Mouse (Mus musculus): ENCODE results near the gene Erich2. TPM values are rescaled to one million over a fixed set of nuclear protein-coding genes. Genes with fewer than 3 reads are reported as not detected.
A peak's percentile ranks its signal among the peaks of the same experiment; 100 is the strongest.

Erich2 gene
- total RNA-seq, 2 experiments from 2014 or later = not detected

DNA sequence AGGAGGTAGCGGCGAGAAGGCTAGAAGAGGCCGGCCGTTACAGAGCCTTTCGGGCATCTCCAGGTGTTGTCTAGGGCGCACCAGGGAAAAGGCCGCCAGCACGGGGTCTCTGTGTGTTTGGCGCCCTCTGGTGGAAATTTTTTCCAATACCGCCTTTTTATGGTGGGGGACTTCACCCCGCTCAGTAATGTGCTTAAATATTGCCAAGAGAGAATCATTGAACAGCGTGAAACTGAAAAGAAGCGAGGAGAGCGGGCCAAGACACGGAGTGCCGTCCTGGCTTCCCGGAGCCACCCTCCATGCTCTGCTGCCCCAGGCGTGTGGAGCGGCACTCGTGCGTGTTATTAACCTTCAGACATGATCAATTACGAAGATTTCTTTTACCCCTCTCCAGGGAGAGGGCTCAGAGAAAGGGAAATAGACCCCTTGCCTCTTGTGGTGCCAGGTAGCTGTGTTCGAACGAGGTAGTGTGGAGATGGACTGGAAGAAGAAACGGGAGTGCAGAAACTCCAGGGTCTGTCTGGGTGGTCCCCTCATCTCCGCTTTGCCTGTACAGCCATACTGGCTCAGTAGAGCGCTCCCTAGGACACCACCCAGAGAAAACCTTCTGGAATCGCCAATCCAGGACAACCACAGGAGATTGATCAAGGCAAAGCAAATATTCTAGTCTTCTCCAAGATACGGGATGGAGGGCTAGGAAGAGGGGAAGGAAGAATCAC is 52.6 kb downstream of the Erich2 start:
- no peak for DNase-seq
- intact Hi-C loops (cut with DNase I; ENCODE audit: low total_unique reads) = loop anchor here (5.0 kb wide), 1 partner anchor 434 kb away; no protein-coding TSS in a partner anchor

DNA sequence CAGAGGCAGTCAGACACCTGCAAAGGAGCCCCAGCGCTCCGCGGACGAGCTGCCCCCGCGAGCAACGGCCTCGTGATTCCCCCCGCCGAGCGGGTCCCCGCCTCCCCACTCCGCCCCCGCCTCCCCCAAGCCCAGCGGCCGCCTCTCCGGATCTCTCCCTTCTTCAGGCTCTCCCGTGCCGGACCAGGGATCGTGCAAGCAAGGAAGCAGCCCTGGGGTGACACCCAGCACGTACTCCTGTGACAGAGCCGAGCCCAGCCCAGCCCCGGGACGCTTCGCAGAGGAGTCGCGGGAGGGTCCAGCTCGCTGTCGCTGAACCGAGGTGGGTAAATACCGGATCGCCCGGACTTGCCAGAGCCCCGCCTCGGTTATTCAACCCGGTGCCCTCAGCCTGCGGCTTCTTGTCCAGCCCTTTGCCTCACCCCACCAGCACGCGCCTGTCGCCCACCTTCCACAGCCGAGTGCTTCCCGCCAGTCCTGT is 53.4 kb downstream of the Erich2 start:
- no peak for DNase-seq
- intact Hi-C loops (cut with DNase I; ENCODE audit: low total_unique reads) = loop anchor here (5.0 kb wide), 1 partner anchor 435 kb away; no protein-coding TSS in a partner anchor

DNA sequence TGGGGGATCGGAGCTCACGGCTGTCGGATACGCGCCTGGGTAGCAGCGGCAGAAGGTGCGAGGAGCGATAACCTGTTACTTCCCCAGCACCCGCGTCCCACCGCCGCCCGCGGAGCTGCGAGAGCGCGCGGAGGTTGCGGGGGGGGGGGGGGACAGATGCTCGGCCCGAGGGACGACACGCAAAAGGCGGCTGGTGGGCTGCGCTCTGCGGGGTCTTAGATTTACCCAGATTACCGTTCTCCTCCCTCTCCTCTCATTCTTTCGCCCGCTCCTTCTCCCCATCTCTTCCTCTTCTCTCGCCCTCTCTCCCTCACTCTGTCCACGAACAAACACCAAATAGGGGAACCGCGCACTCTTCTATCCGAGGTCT is 54.0 kb downstream of the Erich2 start:
- DNase-seq = no peak
- intact Hi-C loops (cut with DNase I; ENCODE audit: low total_unique reads) = loop anchor here (5.0 kb wide), 1 partner anchor 435 kb away; no protein-coding TSS in a partner anchor

DNA sequence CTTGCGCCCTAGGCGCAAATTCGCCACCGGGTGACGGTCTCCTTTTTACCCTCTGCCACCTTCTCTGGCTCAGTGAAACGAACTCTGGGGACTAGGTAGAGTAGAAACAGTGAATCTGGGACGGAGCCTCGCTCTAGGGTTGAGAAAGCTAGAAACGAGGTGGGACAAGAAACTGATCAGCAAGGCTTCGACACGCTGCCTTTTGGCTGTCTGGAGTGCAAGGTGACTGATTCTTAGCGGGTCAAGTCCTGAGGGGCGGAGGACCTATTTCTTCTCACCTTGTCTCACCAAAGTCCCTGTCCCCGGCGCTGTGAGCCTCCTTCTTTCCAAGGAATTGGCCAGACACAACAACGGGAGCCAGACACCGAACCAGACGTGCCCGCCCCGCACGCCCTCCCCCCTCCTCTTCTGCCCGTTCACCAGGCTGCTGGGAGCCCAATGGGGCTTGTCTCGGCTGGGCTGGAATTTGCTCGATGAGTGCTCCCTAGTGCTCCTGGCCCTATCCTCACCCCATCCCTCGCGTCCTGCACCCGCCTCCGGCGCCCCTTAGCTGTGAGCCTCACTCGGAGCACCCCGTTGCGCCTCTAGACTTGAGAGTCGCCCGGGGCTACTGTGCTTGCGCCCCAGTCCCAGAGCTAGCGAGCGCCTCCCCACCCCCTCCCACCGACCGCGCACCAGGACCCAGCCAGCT is 54.5 kb downstream of the Erich2 start:
- intact Hi-C loops (cut with DNase I; ENCODE audit: low total_unique reads) = loop anchor here (5.0 kb wide), 1 partner anchor 436 kb away; no protein-coding TSS in a partner anchor

GRCm38 (mm10) chr2:70563721-70564645 is 55.4 kb downstream of the Erich2 start:
- intact Hi-C loops (cut with DNase I; ENCODE audit: low total_unique reads) = loop anchor here (5.0 kb wide), 1 partner anchor 437 kb away; no protein-coding TSS in a partner anchor
- DNase-seq = no peak

More for the DNA sequence above, 54.5 kb downstream of the Erich2 start:
- no peak for DNase-seq

DNA sequence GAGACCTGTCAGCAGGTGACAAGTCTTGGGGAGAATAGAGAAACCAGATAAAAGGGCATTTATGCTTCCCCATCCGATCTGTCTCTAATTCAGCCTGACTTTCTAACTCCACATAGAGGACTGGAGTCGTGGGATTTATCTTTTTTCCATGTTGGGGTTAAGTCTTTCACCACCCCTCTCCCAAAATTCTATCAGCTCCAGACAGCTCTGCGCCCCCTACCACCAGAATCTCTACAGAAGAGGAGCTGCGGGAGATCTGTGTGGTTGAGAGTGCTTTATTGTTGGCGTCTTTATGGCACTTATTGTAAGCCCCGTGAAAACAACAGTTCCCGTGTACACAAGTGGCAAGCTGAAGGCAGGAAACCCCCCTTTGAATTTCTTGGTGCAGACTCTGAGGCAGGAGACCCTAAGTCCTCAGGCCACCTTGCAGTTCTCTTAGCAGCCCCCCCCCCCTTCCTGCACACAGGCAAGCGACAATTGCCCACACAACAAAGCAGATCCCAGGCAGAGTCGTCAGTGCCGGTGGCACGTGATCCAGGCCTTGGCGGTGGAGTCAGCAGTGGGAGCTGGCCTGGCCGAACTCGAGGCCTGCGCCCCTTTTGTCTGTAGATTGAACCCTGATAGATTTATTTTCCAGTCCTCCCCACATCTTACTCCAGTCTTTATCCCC is 56.2 kb downstream of the Erich2 start:
- intact Hi-C loops (cut with DNase I; ENCODE audit: low total_unique reads) = loop anchor here (5.0 kb wide), 1 partner anchor 437 kb away; no protein-coding TSS in a partner anchor
- no peak for DNase-seq

GRCm38 (mm10) chr2:70565651-70566602 is 57.3 kb downstream of the Erich2 start:
- intact Hi-C loops (cut with DNase I; ENCODE audit: low total_unique reads) = no loop called here
- DNase-seq = no peak

DNA sequence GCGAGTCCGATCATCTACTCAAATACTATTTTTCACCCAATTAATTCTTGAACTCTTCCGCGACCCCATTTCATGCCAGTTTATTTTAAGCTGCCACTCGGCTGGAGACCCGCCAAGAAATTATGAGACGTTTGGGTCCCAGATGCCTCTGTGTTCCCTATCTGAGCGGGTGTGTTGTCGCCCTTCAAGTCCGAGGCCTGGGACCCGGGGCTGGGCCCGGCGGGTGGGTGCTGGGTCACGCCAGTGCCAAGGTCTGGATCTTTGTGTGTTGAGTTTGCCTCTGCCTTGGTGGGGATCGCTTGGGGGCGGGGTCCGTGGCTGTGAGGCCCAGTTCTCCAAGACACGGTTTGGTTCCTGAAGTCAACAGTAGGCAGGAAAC is 58.0 kb downstream of the Erich2 start:
- intact Hi-C loops (cut with DNase I; ENCODE audit: low total_unique reads) = no loop called here
- DNase-seq = no peak

- intact Hi-C loops (cut with DNase I; ENCODE audit: low total_unique reads) = no loop called here
Observed at GRCm38 (mm10) chr2:70567071-70567681, 58.6 kb downstream of the Erich2 start.

GRCm38 (mm10) chr2:70567682-70568077 is 59.1 kb downstream of the Erich2 start:
- DNase-seq = no peak
- intact Hi-C loops (cut with DNase I; ENCODE audit: low total_unique reads) = no loop called here

More at GRCm38 (mm10) chr2:70567071-70567681, 58.6 kb downstream of the Erich2 start:
- DNase-seq = peak; percentile 24

DNA sequence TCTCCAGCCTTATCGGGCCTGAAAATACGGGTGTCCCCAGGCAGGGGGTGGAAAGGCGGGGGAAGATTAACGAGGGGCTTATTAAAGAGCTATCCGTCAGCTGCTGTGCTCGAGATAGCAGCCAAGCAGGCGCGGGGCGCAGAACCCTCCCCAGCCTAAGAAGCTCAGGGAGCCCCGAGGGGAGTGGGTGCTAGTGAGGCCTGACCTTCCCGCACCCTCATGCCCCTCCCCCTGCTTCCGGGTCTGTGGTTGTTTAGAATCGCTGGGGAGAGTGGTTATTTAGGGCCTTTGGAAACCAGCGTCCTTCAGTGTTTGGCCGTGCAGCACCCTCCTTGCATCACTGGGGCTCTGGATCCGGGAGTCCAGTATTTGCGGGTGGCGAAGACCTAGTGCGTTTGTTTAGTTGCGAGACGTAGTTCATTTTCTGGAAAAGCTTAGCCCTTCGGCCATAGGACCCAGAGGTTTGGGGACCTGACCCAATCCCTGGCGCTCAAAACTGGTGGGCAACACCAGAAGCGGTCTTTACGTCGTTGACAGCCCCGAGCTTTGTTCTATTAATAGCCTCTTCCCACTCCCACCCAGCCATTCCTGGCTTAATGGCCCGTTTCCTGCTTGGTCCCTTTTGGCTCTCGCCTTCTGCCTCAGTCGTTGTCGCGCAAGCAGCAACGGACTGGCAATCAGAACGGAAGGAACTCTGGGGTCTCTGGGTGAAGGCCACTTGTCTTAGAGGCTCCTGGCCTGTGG is 59.8 kb downstream of the Erich2 start:
- intact Hi-C loops (cut with DNase I; ENCODE audit: low total_unique reads) = no loop called here
- DNase-seq = no peak

GRCm38 (mm10) chr2:70571698-70572097 is 63.1 kb downstream of the Erich2 start:
- DNase-seq = no peak
- intact Hi-C loops (cut with DNase I; ENCODE audit: low total_unique reads) = no loop called here

DNA sequence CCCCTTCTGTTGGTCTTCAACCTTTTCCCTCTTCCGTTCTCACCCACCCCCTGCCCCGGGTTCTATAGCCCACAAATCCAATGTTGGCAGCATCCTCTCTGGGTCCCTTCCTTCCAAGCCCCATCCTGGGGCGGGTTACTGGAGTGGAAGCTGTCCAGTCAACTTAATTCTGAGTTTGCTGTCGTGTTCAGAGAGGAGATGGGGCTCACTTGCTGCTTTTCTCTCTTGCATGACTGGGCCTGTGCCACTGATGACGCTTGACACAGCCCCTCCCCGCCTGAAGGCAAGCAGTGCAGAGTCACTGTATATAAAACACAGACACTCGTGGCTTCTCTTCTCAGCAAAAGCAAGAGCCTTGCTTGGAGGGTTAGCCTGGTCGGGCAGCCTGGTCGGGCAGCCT is 63.6 kb downstream of the Erich2 start:
- no peak for DNase-seq
- intact Hi-C loops (cut with DNase I; ENCODE audit: low total_unique reads) = no loop called here

DNA sequence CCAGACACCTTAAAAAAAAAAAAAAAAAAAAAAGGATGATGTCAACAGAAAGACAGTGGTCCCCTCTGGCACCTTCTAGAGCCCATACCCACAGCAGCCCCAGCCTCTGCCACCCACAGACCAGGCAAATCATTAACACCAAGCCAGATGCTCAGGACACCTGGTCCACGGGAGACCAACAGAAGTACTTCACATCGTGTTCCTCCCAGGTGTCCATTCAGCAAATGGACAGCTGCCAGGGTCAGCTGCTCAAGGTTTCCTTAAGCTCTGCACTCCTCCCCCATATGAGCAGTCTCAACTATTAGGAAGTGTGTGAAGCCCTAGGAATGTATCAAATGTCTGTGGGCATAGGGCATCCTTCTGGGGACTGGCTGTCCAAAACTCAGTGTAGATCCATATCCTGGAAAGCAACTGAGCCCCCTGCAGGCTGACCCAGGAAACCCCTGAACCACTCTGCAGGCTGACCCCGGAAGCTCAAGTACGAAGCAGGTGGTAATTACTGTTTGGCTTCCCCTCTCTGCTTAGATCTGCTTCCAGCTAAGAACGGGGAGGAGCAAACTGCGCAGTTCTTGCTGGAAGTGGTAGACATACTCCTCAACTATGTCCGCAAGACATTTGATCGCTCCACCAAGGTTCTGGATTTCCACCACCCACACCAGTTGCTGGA is 65.1 kb downstream of the Erich2 start:
- intact Hi-C loops (cut with DNase I; ENCODE audit: low total_unique reads) = no loop called here
- no peak for DNase-seq

DNA sequence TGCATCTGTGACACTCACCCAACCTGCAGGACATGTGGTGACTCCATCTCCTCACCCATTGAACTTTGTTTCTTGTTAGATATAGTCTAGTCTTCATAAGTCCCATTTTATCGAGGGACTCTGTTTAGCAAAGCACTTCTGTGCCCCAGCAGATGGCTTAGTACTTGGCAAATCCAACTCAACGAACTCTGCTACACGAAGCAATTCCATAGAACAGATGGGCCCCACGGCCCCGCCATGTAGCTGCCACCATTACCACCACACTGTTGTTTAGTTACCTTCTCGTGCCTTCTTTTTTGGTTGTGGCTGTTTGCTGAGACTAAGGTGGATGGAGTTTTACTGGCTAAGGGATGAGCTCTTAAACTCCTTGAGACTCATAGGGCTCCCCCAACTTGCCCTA is 79.6 kb downstream of the Erich2 start:
- intact Hi-C loops (cut with DNase I; ENCODE audit: low total_unique reads) = no loop called here

More for the DNA sequence above, 79.6 kb downstream of the Erich2 start:
- DNase-seq = no peak

Measured in gastrocnemius, postnatal 14 days (tissue).